Mouse (Mus musculus) kidney, adult 2 months (tissue): ENCODE measurements at regions not wholly inside any gene's neighbourhood (a gene's known extent, or its start where the extent isn't known, plus 50 kb on each side); places are given as distances from the start of the nearest gene placed in this dataset.

Experiments
- CTCF ChIP-seq: fragments of 200-500 bp; conservative IDR thresholded peaks from 2 replicates; pipeline ENCODE4 v1.5.1; 2011; ENCODE audit warnings: low read depth, mild to moderate bottlenecking, control low read depth, low read length, moderate library complexity, mixed read lengths; ENCODE audit not compliant: insufficient read depth, insufficient read length
- POLR2A ChIP-seq: fragments of 200-500 bp; IDR thresholded peaks from one replicate; pipeline ENCODE4 v1.6.1; 2011; ENCODE audit warnings: low read depth, low read length, control low read depth

DNA sequence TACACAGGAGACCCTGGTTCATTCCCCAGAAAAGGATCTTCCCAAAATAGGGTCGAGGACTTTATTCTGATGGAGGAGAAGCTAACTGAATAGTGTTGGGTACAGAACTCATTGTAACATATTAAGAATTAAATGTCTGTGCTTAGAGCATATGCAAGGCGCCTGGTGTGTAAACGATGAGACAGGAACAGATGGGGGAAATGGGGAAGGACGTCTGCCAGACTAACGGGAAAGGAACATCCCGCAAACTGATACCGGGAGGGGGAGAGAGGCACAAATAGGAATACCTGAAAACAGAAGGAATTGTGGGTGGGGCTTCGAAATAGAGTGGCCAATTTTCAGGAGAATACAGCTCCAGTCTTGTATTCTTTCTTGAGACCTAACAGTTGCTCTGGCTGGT is 268.6 kb upstream of the Tbx3 start:
- TF ChIP-seq POLR2A (no peak), CTCF (no peak)
